Mouse (Mus musculus) megakaryocyte, embryonic 14.5 days (primary cell): ENCODE measurements around the gene Uvssa. TPM values are rescaled to one million over a fixed set of nuclear protein-coding genes. Genes with fewer than 3 reads are reported as not detected.

Experiments
- H3K27me3 ChIP-seq: replicated peaks from 2 replicates; pipeline ENCODE3; 2012; ENCODE audit warnings: inconsistent platforms
- H3K36me3 ChIP-seq: replicated peaks from 2 replicates; pipeline ENCODE3; 2012; ENCODE audit warnings: low read length, inconsistent platforms, mixed read lengths
- H3K4me1 ChIP-seq: 2 replicates; pipeline ENCODE4 v1.6.1; 2012; ENCODE audit warnings: inconsistent platforms
- H3K4me3 ChIP-seq: replicated peaks from 2 replicates; pipeline ENCODE3; 2012; ENCODE audit warnings: moderate library complexity, mild to moderate bottlenecking, inconsistent platforms
- H3K9me3 ChIP-seq: 2 replicates; pipeline ENCODE4 v1.6.1; 2012; ENCODE audit warnings: inconsistent platforms
- FLI1 ChIP-seq: IDR thresholded peaks from 2 replicates; pipeline ENCODE4 v1.6.1; 2012; ENCODE audit warnings: low read length, inconsistent platforms, mixed read lengths
- GATA1 ChIP-seq: IDR thresholded peaks from 3 replicates; pipeline ENCODE4 v1.6.1; 2012; ENCODE audit warnings: mixed read lengths, low read length, inconsistent platforms, borderline replicate concordance
- polyA plus RNA-seq: library from polyadenylated mRNA; stranded (reverse); fragments of >175 nt; gene quantifications from 2 replicates; pipeline ENCODE4 v1.2.3, GENCODE M21; 2012; ENCODE audit warnings: low replicate concordance; ENCODE audit not compliant: insufficient read depth

Gene Uvssa
- polyA plus RNA-seq, 1 experiment: 0.19 TPM

- TF ChIP-seq FLI1 (no peak), GATA1 (no peak)
- H3K36me3 ChIP-seq: peaks cover 74% of the 10 kb centered on the region
- H3K27me3 ChIP-seq: no peaks in the 10 kb centered on the region
- peaks cover 14% of the 10 kb centered on the region for H3K4me1 ChIP-seq
- H3K9me3 ChIP-seq: no peaks in the 10 kb centered on the region
- H3K4me3 ChIP-seq: no peak overlapping the region
Measured at GRCm38 (mm10) chr5:33400819-33401218, 22.5 kb downstream of the Uvssa start.

- Histone ChIP-seq H3K9me3 (no peaks in the 10 kb centered on the region), H3K36me3 (peaks cover 12% of the 10 kb centered on the region), H3K4me1 (0 out of 2 replicates have a peak, but pooled peaks cover 5% of the 10 kb centered on the region), H3K4me3 (no peak overlapping the region), H3K27me3 (peaks cover 11% of the 10 kb centered on the region)
- TF ChIP-seq FLI1 (no peak), GATA1 (no peak)
Measured at GRCm38 (mm10) chr5:33420313-33420712, 42.0 kb downstream of the Uvssa start.

DNA sequence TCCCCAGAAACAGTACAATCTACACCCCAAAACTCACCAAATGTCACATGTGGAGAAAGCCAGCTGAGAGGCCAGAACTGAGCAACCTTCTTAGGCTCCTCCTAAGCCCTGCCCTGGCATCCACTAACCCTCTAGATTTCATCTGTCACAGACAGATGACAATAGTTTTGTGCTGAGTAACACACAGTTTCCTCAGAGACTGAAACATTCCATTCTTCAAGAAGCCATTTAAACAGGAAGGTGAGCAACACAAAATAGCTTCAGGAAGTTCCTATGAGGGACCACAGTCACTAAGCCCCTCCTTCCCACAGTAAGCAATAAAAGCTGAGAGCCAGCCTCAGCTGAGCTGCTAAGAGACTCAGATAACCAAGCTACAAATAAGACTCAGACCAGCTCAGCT, 49.1 kb downstream of the Uvssa start:
- Histone ChIP-seq H3K4me3 (no peak overlapping the region), H3K36me3 (no peaks in the 10 kb centered on the region), H3K4me1 (peaks cover 31% of the 10 kb centered on the region), H3K27me3 (peaks cover 78% of the 10 kb centered on the region), H3K9me3 (peaks cover 4% of the 10 kb centered on the region; the same call in 1 of the 2 replicates)
- TF ChIP-seq GATA1 (no peak), FLI1 (no peak)

GRCm38 (mm10) chr5:33430106-33430505, 51.8 kb downstream of the Uvssa start:
- Histone ChIP-seq H3K4me1 (peaks cover 51% of the 10 kb centered on the region), H3K4me3 (no peak overlapping the region), H3K36me3 (no peaks in the 10 kb centered on the region), H3K27me3 (peaks cover 95% of the 10 kb centered on the region), H3K9me3 (peaks cover 4% of the 10 kb centered on the region; the same call in 1 of the 2 replicates)
- TF ChIP-seq FLI1: no peak
- no peak for TF ChIP-seq GATA1

GRCm38 (mm10) chr5:33430511-33431172, 52.3 kb downstream of the Uvssa start:
- Histone ChIP-seq H3K36me3 (no peaks in the 10 kb centered on the region), H3K27me3 (peaks cover 96% of the 10 kb centered on the region), H3K4me1 (peaks cover 54% of the 10 kb centered on the region), H3K4me3 (peak overlapping the region; percentile 28), H3K9me3 (peaks cover 4% of the 10 kb centered on the region; the same call in 1 of the 2 replicates)
- TF ChIP-seq FLI1 (no peak), GATA1 (no peak)

- Histone ChIP-seq H3K4me3 (peak overlapping the region; percentile 28), H3K27me3 (peaks cover 98% of the 10 kb centered on the region), H3K4me1 (peaks cover 58% of the 10 kb centered on the region), H3K9me3 (peaks cover 8% of the 10 kb centered on the region; the same call in 1 of the 2 replicates), H3K36me3 (no peaks in the 10 kb centered on the region)
- TF ChIP-seq GATA1 (no peak), FLI1 (no peak)
Measured at GRCm38 (mm10) chr5:33431173-33432005, 53.0 kb downstream of the Uvssa start.

DNA sequence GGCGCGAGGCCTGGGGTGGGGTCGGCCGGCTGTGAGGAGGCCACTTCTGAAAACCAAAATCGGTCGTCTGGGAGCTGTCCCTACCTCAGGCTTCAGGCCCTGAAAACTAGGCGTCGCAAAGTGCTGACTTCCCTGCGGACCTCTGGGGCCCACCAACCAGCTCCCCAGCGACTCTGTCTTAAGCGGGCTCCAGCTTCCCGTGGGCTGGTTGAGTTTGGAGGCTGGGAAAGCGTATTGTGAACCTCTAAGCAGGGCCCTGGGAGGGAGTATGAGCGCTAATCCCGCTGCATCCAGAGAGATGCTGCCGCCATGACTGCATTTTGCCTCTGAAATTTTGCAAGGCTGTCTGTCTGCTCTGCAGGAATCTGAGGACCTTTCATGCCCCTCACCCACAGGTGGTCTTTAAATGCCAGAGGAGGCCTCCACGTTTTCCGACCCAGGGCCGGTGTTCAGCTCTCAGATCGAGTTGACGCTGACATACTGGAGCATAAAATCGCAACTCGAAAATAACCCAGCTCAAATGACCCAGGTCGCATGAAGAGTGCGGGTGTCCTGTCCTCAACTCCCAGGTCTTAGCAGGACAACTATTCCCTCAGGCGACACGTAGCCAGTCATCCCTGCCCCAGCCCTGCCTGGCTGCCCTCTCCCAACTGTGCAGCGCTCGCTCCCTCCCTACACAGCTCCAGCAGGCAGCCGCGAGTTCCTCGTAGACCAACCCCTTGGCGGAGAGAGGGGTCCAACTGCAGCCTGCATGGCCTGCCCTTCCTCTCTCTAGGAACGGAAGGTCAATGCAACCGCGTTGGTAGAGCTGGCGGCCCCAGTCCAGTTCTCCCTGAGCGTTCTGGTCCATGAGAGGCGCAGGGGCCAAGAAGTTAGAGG, 53.9 kb downstream of the Uvssa start:
- no peak overlapping the region for H3K4me3 ChIP-seq
- H3K36me3 ChIP-seq: no peaks in the 10 kb centered on the region
- no peak for TF ChIP-seq GATA1
- TF ChIP-seq FLI1: no peak
- H3K9me3 ChIP-seq: peaks cover 8% of the 10 kb centered on the region
- peaks cover 99% of the 10 kb centered on the region for H3K27me3 ChIP-seq
- peaks cover 53% of the 10 kb centered on the region for H3K4me1 ChIP-seq

DNA sequence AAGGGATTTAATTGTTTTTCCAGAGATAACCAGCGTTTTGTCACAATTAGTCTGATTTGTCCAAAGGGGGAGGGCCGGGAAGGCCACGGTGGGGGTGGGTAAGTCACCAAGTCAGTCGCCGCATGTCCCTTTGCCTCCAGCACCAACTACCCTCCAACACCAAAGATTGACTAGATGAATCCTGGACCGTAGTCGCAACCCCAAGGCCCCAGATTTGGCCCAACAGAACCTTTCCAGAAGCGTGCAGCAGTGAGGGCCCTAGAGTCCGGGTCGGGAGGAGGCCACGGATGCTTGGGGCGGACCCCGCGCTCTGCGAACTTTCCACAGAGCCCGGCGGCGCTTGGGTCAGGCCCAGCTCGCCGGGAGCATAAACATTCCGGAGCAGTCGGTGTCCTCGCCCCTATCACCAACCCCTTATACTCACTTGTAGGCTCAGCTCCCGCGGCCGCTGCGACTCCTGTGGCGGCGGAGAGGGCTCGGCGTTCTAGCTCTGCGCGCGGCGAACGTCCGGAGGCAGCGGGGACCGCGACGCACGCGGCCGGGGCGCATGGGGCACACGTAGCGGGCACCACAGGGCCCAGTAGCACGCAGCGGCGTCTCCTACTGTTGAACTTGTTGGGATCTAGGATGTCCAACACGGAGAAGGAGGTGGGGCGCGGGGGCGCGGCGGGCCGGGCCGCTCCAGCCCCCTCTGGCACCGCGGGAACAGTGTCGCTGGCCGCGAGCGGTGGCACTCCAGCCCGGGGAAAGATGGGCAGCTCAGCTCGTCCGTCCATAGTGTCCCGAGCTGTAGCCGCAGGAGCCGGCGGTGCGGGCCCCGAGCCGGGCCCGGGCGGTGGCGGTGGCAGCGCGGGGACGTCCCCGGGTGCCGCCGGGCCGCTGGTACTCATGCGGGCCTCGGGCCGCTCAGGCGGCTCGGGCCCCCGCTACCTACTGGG, 55.1 kb downstream of the Uvssa start, which contains the start of gene Nkx1-1:
Nkx1-1 (minus strand) TSS at position 776 of the 938 bp plus-strand sequence.
- Histone ChIP-seq H3K4me3 (peak within 1 kb of the TSS; percentile 62), H3K36me3 (no peaks in the 10 kb centered on the region), H3K27me3 (peaks cover 100% of the 10 kb centered on the region), H3K4me1 (peaks cover 47% of the 10 kb centered on the region), H3K9me3 (peaks cover 5% of the 10 kb centered on the region; the same call in 1 of the 2 replicates)
- no peak for TF ChIP-seq FLI1
- TF ChIP-seq GATA1: no peak
